In the genomic region with DNA sequence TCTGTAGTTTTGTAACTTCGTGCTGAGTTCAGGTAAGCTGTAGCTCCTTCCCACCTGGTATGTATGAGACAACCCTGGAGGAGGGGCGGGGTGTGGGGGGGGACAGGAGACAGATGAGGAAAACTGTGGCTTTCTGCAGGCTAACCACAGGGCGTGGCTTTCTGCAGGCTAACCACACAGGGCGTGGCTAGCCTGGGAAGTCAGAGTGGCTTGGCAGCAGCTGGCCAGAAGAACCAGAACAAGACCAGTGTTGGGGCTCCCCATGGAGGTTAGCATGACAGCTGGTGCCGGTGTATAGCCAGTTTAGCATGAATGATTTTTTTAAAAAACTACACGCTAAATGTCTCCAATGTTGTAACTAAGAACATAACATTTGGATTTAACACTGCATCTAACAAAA, we compare ENCODE assay signal across 25 mouse cellular contexts. TPM values are rescaled to one million over a fixed set of nuclear protein-coding genes. Genes with fewer than 3 reads are reported as not detected.
DNase-seq lines count a peak whose midpoint lies in the region; ATAC-seq and TF ChIP-seq lines count a peak whose summit lies in the region.
"Had no signal": no experiment of that assay in that cellular context is flagged by ENCODE, and none has a peak within 500 bp of the region (broad histone marks: within the 10 kb centered on the region; RNA-seq: fewer than 3 reads in every experiment).

No protein-coding gene starts in this region.

- DNase-seq in 3T3-L1 (ENCODE audit: low read depth, low spot score), result peak; percentile 9
- DNase-seq in MEL (ENCODE audit: low read depth, low spot score), result peak; percentile 6
- no peak for DNase-seq in forebrain, embryonic 14.5 days (ENCODE audit: low spot score)
- DNase-seq in thymus, postnatal 4 days, result no peak
- DNase-seq: adrenal gland, adult 8-10 months; cerebellum, adult 2 months; gastrocnemius, postnatal 36 days; heart, postnatal 4 days; right cerebral cortex, postnatal 4 days had no signal

- H3K9ac ChIP-seq in MEL (ENCODE audit: control insufficient read depth, low read depth, low read length, poor library complexity, severe bottlenecking), result no peak overlapping the region
- H3K9ac ChIP-seq in liver, embryonic 12.5 days, result no peak overlapping the region
- no peak overlapping the region for H3K9ac ChIP-seq in forebrain, embryonic 15.5 days (replicated peaks)
- H3K9ac ChIP-seq in forebrain, embryonic 14.5 days (ENCODE audit: low read length), result no peak overlapping the region
- H3K9ac ChIP-seq: heart, embryonic 13.5 days; lung, embryonic 15.5 days; neural tube, embryonic 13.5 days had no signal

- H3K9me3 ChIP-seq in MEL (replicated peaks; ENCODE audit: insufficient read depth, low read length), result no peaks in the 10 kb centered on the region
- H3K9me3 ChIP-seq in liver, embryonic 12.5 days (replicated peaks), result no peaks in the 10 kb centered on the region
- H3K9me3 ChIP-seq in forebrain, embryonic 15.5 days, result no peaks in the 10 kb centered on the region
- H3K9me3 ChIP-seq in forebrain, embryonic 14.5 days (replicated peaks; ENCODE audit: control insufficient read depth, low read length), result no peaks in the 10 kb centered on the region
- H3K9me3 ChIP-seq: heart, embryonic 13.5 days; lung, embryonic 15.5 days; neural tube, embryonic 13.5 days had no signal

- ATAC-seq in liver, embryonic 12.5 days, result peak; percentile 51; the same call in 1 of the 2 replicates
- no peak for ATAC-seq in forebrain, embryonic 15.5 days (replicated peaks)
- ATAC-seq in forebrain, embryonic 14.5 days, result no peak
- ATAC-seq: CD4-positive, CD25-positive, alpha-beta regulatory T cell, adult 4 months had no signal

- H3K27me3 ChIP-seq in MEL (ENCODE audit: control insufficient read depth in 1 of 2, insufficient read depth in 2 of 2, low read length in 2 of 2), result no peaks in the 10 kb centered on the region
- no peaks in the 10 kb centered on the region for H3K27me3 ChIP-seq in liver, embryonic 12.5 days (replicated peaks)
- H3K27me3 ChIP-seq in myocyte (ENCODE audit: control insufficient read depth, insufficient read depth, insufficient read length), result no peaks in the 10 kb centered on the region
- no peaks in the 10 kb centered on the region for H3K27me3 ChIP-seq in forebrain, embryonic 15.5 days
- H3K27me3 ChIP-seq in forebrain, embryonic 14.5 days (replicated peaks; ENCODE audit: control insufficient read depth, insufficient read depth, low read length), result no peaks in the 10 kb centered on the region
- H3K27me3 ChIP-seq: heart, embryonic 13.5 days; lung, embryonic 15.5 days; neural tube, embryonic 13.5 days had no signal

- H3K27ac ChIP-seq in MEL (ENCODE audit: control insufficient read depth, low read depth, low read length), result no peak overlapping the region
- H3K27ac ChIP-seq in liver, embryonic 12.5 days, result no peak overlapping the region
- H3K27ac ChIP-seq in forebrain, embryonic 15.5 days (replicated peaks), result no peak overlapping the region
- H3K27ac ChIP-seq in forebrain, embryonic 14.5 days (ENCODE audit: low read depth, low read length), result no peak overlapping the region
- H3K27ac ChIP-seq: heart, embryonic 13.5 days; lung, embryonic 15.5 days; neural tube, embryonic 13.5 days had no signal

- TF ChIP-seq EP300 in MEL (IDR thresholded peaks at IDR 0.05; ENCODE audit: low read depth in 1 of 2, low read length in 2 of 2), result no peak

- no peaks in the 10 kb centered on the region for H3K4me1 ChIP-seq in MEL (ENCODE audit: control insufficient read depth in 1 of 2, insufficient read depth in 2 of 2, low read length in 2 of 2)
- H3K4me1 ChIP-seq in liver, embryonic 12.5 days, result no peaks in the 10 kb centered on the region
- no peaks in the 10 kb centered on the region for H3K4me1 ChIP-seq in forebrain, embryonic 15.5 days
- H3K4me1 ChIP-seq in forebrain, embryonic 14.5 days (ENCODE audit: control insufficient read depth, insufficient read depth, low read length), result no peaks in the 10 kb centered on the region
- H3K4me1 ChIP-seq: heart, embryonic 13.5 days; lung, embryonic 15.5 days; neural tube, embryonic 13.5 days had no signal

- TF ChIP-seq POLR2A in MEL (IDR thresholded peaks at IDR 0.05; ENCODE audit: control insufficient read depth in 1 of 2, insufficient read depth in 1 of 2, low read depth in 1 of 2, low read length in 2 of 2, poor library complexity in 1 of 2) (no peak), myocyte (IDR thresholded peaks at IDR 0.05; ENCODE audit: insufficient read length, low read depth) (no peak)

- no peak overlapping the region for H3K4me3 ChIP-seq in MEL (ENCODE audit: control insufficient read depth in 1 of 2, insufficient read depth in 1 of 2, low read depth in 2 of 2, low read length in 2 of 2)
- H3K4me3 ChIP-seq in liver, embryonic 12.5 days, result no peak overlapping the region
- H3K4me3 ChIP-seq in myocyte, result no peak overlapping the region
- H3K4me3 ChIP-seq in forebrain, embryonic 15.5 days, result no peak overlapping the region
- no peak overlapping the region for H3K4me3 ChIP-seq in forebrain, embryonic 14.5 days (ENCODE audit: low read depth, low read length)
- H3K4me3 ChIP-seq: heart, embryonic 13.5 days; lung, embryonic 15.5 days; neural tube, embryonic 13.5 days had no signal

- H3ac ChIP-seq in myocyte (ENCODE audit: control insufficient read depth, insufficient read length), result no peak overlapping the region

- H3K79me2 ChIP-seq in MEL (ENCODE audit: control insufficient read depth, insufficient read depth, low read length, poor library complexity) (no peaks in the 10 kb centered on the region), myocyte (ENCODE audit: control insufficient read depth, insufficient read depth) (no peaks in the 10 kb centered on the region)

- 29% methylated on average over 6 of the region's 6 CpGs for WGBS in liver, embryonic 12.5 days (ENCODE audit: insufficient replicate concordance)
- 87% methylated on average over 6 of the region's 6 CpGs for WGBS in forebrain, embryonic 15.5 days
- 83% methylated on average over 6 of the region's 6 CpGs for WGBS in forebrain, embryonic 14.5 days

- H3K36me3 ChIP-seq in MEL (ENCODE audit: control insufficient read depth in 1 of 2, insufficient read depth in 2 of 2, low read length in 2 of 2), result no peaks in the 10 kb centered on the region
- no peaks in the 10 kb centered on the region for H3K36me3 ChIP-seq in liver, embryonic 12.5 days
- H3K36me3 ChIP-seq in myocyte (ENCODE audit: control insufficient read depth, insufficient read depth), result no peaks in the 10 kb centered on the region
- H3K36me3 ChIP-seq in forebrain, embryonic 15.5 days, result no peaks in the 10 kb centered on the region
- no peaks in the 10 kb centered on the region for H3K36me3 ChIP-seq in forebrain, embryonic 14.5 days (ENCODE audit: control insufficient read depth, insufficient read depth, low read length)
- H3K36me3 ChIP-seq: heart, embryonic 13.5 days; lung, embryonic 15.5 days; neural tube, embryonic 13.5 days had no signal

- H3K4me2 ChIP-seq in liver, embryonic 12.5 days, result no peak overlapping the region
- H3K4me2 ChIP-seq in myocyte (ENCODE audit: low read depth), result no peak overlapping the region
- H3K4me2 ChIP-seq in forebrain, embryonic 15.5 days (replicated peaks), result no peak overlapping the region
- H3K4me2 ChIP-seq in forebrain, embryonic 14.5 days (ENCODE audit: low read length), result no peak overlapping the region
- H3K4me2 ChIP-seq: heart, embryonic 13.5 days; lung, embryonic 15.5 days; neural tube, embryonic 13.5 days had no signal

- TF ChIP-seq RAD21 in MEL (IDR thresholded peaks at IDR 0.05; ENCODE audit: low read depth, low read length), result no peak

- TF ChIP-seq CTCF in MEL (IDR thresholded peaks at IDR 0.05 in 2 of 3, conservative IDR thresholded peaks at IDR 0.05 in 1 of 3; ENCODE audit: control insufficient read depth in 1 of 3, insufficient read depth in 1 of 3, low read depth in 2 of 3, low read length in 3 of 3, poor library complexity in 1 of 3, severe bottlenecking in 1 of 3), result no peak

RNA-seq across cellular contexts. Expression of gene Olfr229, which starts 2.0 kb away (rescaled TPM):
- total RNA-seq in MEL (2012; rRNA removed), result not detected in 2 replicates
- not detected for polyA plus RNA-seq in MEL (2012; ENCODE audit: insufficient read depth in 1 of 2, insufficient read length in 2 of 2, low read depth in 1 of 2, low replicate concordance in 2 of 2, missing spikeins in 1 of 2)
- polyA plus RNA-seq in liver, embryonic 12.5 days (2016; fragmentation: Nextera tagmentation; extraction: Ambion mirVana), result not detected in 2 replicates
- polyA plus RNA-seq in myocyte (2012; fragmentation: generic; extraction: Trizol), result not detected
- not detected in 2 replicates for polyA plus RNA-seq in forebrain, embryonic 15.5 days (2015; fragmentation: Nextera tagmentation; extraction: Ambion mirVana)
- polyA plus RNA-seq in forebrain, embryonic 14.5 days (2014; fragmentation: Nextera tagmentation; extraction: Ambion mirVana), result not detected in 2 replicates
- total RNA-seq: adrenal gland, adult 8-10 months; gastrocnemius, postnatal 36 days; heart, postnatal 4 days; layer of hippocampus, postnatal 14 days; left cerebral cortex, postnatal 10 days; monocyte, adult 5-6 weeks had no signal
- polyA plus RNA-seq: brain, embryonic 14.5 days; CD4-positive, CD25-positive, alpha-beta regulatory T cell, adult 4 months; cerebellum, adult 2 months; forebrain, embryonic 11.5 days; heart, embryonic 13.5 days; kidney, embryonic 14.5 days; large intestine, adult 2 months; limb, embryonic 14.5 days; lung, embryonic 15.5 days; neural tube, embryonic 13.5 days; thymus, postnatal 0 days had no signal

RNA-seq across cellular contexts. Expression of gene Olfr974, which starts 32.2 kb away (rescaled TPM):
- not detected in 2 replicates for total RNA-seq in MEL (2012; rRNA removed)
- polyA plus RNA-seq in MEL (2012; ENCODE audit: insufficient read depth in 1 of 2, insufficient read length in 2 of 2, low read depth in 1 of 2, low replicate concordance in 2 of 2, missing spikeins in 1 of 2), result not detected
- polyA plus RNA-seq in liver, embryonic 12.5 days (2016; fragmentation: Nextera tagmentation; extraction: Ambion mirVana), result not detected in 2 replicates
- not detected for polyA plus RNA-seq in myocyte (2012; fragmentation: generic; extraction: Trizol)
- polyA plus RNA-seq in forebrain, embryonic 15.5 days (2015; fragmentation: Nextera tagmentation; extraction: Ambion mirVana), result not detected in 2 replicates
- polyA plus RNA-seq in forebrain, embryonic 14.5 days (2014; fragmentation: Nextera tagmentation; extraction: Ambion mirVana), result not detected in 2 replicates
- total RNA-seq: adrenal gland, adult 8-10 months; gastrocnemius, postnatal 36 days; heart, postnatal 4 days; layer of hippocampus, postnatal 14 days; left cerebral cortex, postnatal 10 days; monocyte, adult 5-6 weeks had no signal
- polyA plus RNA-seq: brain, embryonic 14.5 days; cerebellum, adult 2 months; forebrain, embryonic 11.5 days; heart, embryonic 13.5 days; kidney, embryonic 14.5 days; large intestine, adult 2 months; limb, embryonic 14.5 days; lung, embryonic 15.5 days; neural tube, embryonic 13.5 days; thymus, postnatal 0 days had no signal

RNA-seq across cellular contexts. Expression of gene Olfr972, which starts 38.9 kb away (rescaled TPM):
- not detected in 2 replicates for total RNA-seq in MEL (2012; rRNA removed)
- polyA plus RNA-seq in MEL (2012; ENCODE audit: insufficient read depth in 1 of 2, insufficient read length in 2 of 2, low read depth in 1 of 2, low replicate concordance in 2 of 2, missing spikeins in 1 of 2), result not detected
- polyA plus RNA-seq in liver, embryonic 12.5 days (2016; fragmentation: Nextera tagmentation; extraction: Ambion mirVana), result not detected in 2 replicates
- polyA plus RNA-seq in myocyte (2012; fragmentation: generic; extraction: Trizol), result not detected
- polyA plus RNA-seq in forebrain, embryonic 15.5 days (2015; fragmentation: Nextera tagmentation; extraction: Ambion mirVana), result not detected in 2 replicates
- polyA plus RNA-seq in forebrain, embryonic 14.5 days (2014; fragmentation: Nextera tagmentation; extraction: Ambion mirVana), result not detected in 2 replicates
- total RNA-seq: adrenal gland, adult 8-10 months; gastrocnemius, postnatal 36 days; heart, postnatal 4 days; layer of hippocampus, postnatal 14 days; left cerebral cortex, postnatal 10 days; monocyte, adult 5-6 weeks had no signal
- polyA plus RNA-seq: brain, embryonic 14.5 days; CD4-positive, CD25-positive, alpha-beta regulatory T cell, adult 4 months; cerebellum, adult 2 months; forebrain, embryonic 11.5 days; heart, embryonic 13.5 days; kidney, embryonic 14.5 days; large intestine, adult 2 months; limb, embryonic 14.5 days; lung, embryonic 15.5 days; neural tube, embryonic 13.5 days; thymus, postnatal 0 days had no signal

RNA-seq across cellular contexts. Expression of gene Olfr975, which starts 46.7 kb away (rescaled TPM):
- not detected in 2 replicates for total RNA-seq in MEL (2012; rRNA removed)
- polyA plus RNA-seq in MEL (2012; ENCODE audit: insufficient read depth in 1 of 2, insufficient read length in 2 of 2, low read depth in 1 of 2, low replicate concordance in 2 of 2, missing spikeins in 1 of 2) (not detected), myocyte (2012; fragmentation: generic; extraction: Trizol) (not detected)
- polyA plus RNA-seq in liver, embryonic 12.5 days (2016; fragmentation: Nextera tagmentation; extraction: Ambion mirVana), result not detected in 2 replicates
- polyA plus RNA-seq in forebrain, embryonic 15.5 days (2015; fragmentation: Nextera tagmentation; extraction: Ambion mirVana), result not detected in 2 replicates
- polyA plus RNA-seq in forebrain, embryonic 14.5 days (2014; fragmentation: Nextera tagmentation; extraction: Ambion mirVana), result not detected in 2 replicates
- total RNA-seq: adrenal gland, adult 8-10 months; gastrocnemius, postnatal 36 days; heart, postnatal 4 days; layer of hippocampus, postnatal 14 days; left cerebral cortex, postnatal 10 days; monocyte, adult 5-6 weeks had no signal
- polyA plus RNA-seq: CD4-positive, CD25-positive, alpha-beta regulatory T cell, adult 4 months; cerebellum, adult 2 months; forebrain, embryonic 11.5 days; heart, embryonic 13.5 days; kidney, embryonic 14.5 days; large intestine, adult 2 months; limb, embryonic 14.5 days; lung, embryonic 15.5 days; neural tube, embryonic 13.5 days; thymus, postnatal 0 days had no signal

RNA-seq across cellular contexts. Expression of gene Olfr976, which starts 55.8 kb away (rescaled TPM):
- not detected in 2 replicates for total RNA-seq in MEL (2012; rRNA removed)
- polyA plus RNA-seq in MEL (2012; ENCODE audit: insufficient read depth in 1 of 2, insufficient read length in 2 of 2, low read depth in 1 of 2, low replicate concordance in 2 of 2, missing spikeins in 1 of 2) (not detected), myocyte (2012; fragmentation: generic; extraction: Trizol) (not detected)
- not detected in 2 replicates for polyA plus RNA-seq in liver, embryonic 12.5 days (2016; fragmentation: Nextera tagmentation; extraction: Ambion mirVana)
- not detected in 2 replicates for polyA plus RNA-seq in forebrain, embryonic 15.5 days (2015; fragmentation: Nextera tagmentation; extraction: Ambion mirVana)
- not detected in 2 replicates for polyA plus RNA-seq in forebrain, embryonic 14.5 days (2014; fragmentation: Nextera tagmentation; extraction: Ambion mirVana)
- total RNA-seq: adrenal gland, adult 8-10 months; gastrocnemius, postnatal 36 days; heart, postnatal 4 days; layer of hippocampus, postnatal 14 days; left cerebral cortex, postnatal 10 days; monocyte, adult 5-6 weeks had no signal
- polyA plus RNA-seq: brain, embryonic 14.5 days; CD4-positive, CD25-positive, alpha-beta regulatory T cell, adult 4 months; cerebellum, adult 2 months; forebrain, embryonic 11.5 days; heart, embryonic 13.5 days; kidney, embryonic 14.5 days; large intestine, adult 2 months; limb, embryonic 14.5 days; lung, embryonic 15.5 days; neural tube, embryonic 13.5 days; thymus, postnatal 0 days had no signal

Comparison
In these comparisons a context has a peak if more than half of its experiments do, and no peak if none do; other contexts are left out.
1. DNase-seq: peak in 3T3-L1 (single experiment) and MEL (single experiment); none in forebrain, embryonic 14.5 days (single experiment) and thymus, postnatal 4 days (single experiment).